Mouse (Mus musculus): ENCODE data around the gene Mrpl16.

DNA sequence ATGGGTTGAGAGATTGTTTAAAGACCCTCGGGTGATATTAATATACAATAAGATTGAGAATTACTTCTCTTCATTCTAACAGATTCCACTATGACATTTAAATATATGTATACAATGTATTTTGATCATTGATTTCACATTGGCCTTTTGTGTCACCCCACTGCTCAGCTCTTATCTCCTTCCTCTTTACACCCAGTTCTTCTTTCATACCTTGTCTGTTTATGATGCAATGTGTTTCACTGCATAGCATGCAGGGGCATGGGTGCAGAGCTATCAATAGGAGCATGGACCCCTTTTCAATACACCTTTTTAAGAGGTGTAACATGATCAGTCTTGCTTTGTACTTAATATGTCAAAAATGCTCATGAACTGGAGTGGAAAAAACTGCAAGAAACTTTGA is 39.9 kb upstream of the Mrpl16 start:
- TF ChIP-seq CTCF (IDR thresholded peaks at IDR 0.05; ENCODE audit: control insufficient read depth, insufficient read depth, insufficient replicate concordance, low read depth, low read length) (no peak), POLR2A (IDR thresholded peaks at IDR 0.05; ENCODE audit: control insufficient read depth, low read depth, low read length) (no peak)
